Mouse (Mus musculus) myocyte (in vitro differentiated cells): Measurements from ENCODE around the gene E130311K13Rik. TPM values are rescaled to one million over a fixed set of nuclear protein-coding genes. Genes with fewer than 3 reads are reported as not detected.

ENCODE experiments used
- H3K27me3 ChIP-seq: one replicate; pipeline ENCODE4 v1.6.1; 2011; ENCODE audit not compliant: control insufficient read depth, insufficient read depth, insufficient read length
- H3K36me3 ChIP-seq: one replicate; pipeline ENCODE4 v1.6.1; 2011; ENCODE audit not compliant: control insufficient read depth, insufficient read depth
- H3K4me2 ChIP-seq: one replicate; pipeline ENCODE4 v1.6.1; 2011; ENCODE audit warnings: low read depth, control low read depth
- H3K4me3 ChIP-seq: one replicate; pipeline ENCODE4 v1.5.1; 2011; ENCODE audit warnings: mild to moderate bottlenecking, control low read depth, moderate library complexity
- H3K79me2 ChIP-seq: one replicate; pipeline ENCODE4 v1.6.1; 2011; ENCODE audit not compliant: control insufficient read depth, insufficient read depth
- H3ac ChIP-seq: one replicate; pipeline ENCODE4 v1.6.1; 2011; ENCODE audit not compliant: control insufficient read depth, insufficient read length
- CEBPB ChIP-seq: IDR thresholded peaks from 2 replicates; pipeline ENCODE4 v1.6.1; 2011; ENCODE audit warnings: mild to moderate bottlenecking, moderate library complexity; ENCODE audit not compliant: poor library complexity, insufficient read depth, severe bottlenecking
- E2F4 ChIP-seq: IDR thresholded peaks from one replicate; pipeline ENCODE4 v1.6.1; 2011; ENCODE audit warnings: mild to moderate bottlenecking, control low read depth, moderate library complexity; ENCODE audit not compliant: insufficient read depth
- MAX ChIP-seq: IDR thresholded peaks from one replicate; pipeline ENCODE4 v1.6.1; 2011; ENCODE audit warnings: low read depth, mild to moderate bottlenecking, control low read depth
- MYOD1 ChIP-seq, 3 experiments: IDR thresholded peaks; one replicate each; pipeline ENCODE4 v1.6.1; 2011; ENCODE audit warnings: control low read depth in 2 of 3, low read depth in 2 of 3, mild to moderate bottlenecking in 2 of 3, moderate library complexity in 1 of 3; ENCODE audit not compliant: insufficient read length in 2 of 3, control insufficient read depth in 1 of 3
- MYOG ChIP-seq, 3 experiments: IDR thresholded peaks; one replicate each; pipeline ENCODE4 v1.6.1; 2011; ENCODE audit warnings: control low read depth in 2 of 3, low read depth in 2 of 3, mild to moderate bottlenecking in 2 of 3; ENCODE audit not compliant: insufficient read length in 2 of 3, control insufficient read depth in 1 of 3, insufficient read depth in 1 of 3
- POLR2A ChIP-seq: IDR thresholded peaks from one replicate; pipeline ENCODE4 v1.6.1; 2011; ENCODE audit warnings: low read depth, mild to moderate bottlenecking, control low read depth, moderate library complexity; ENCODE audit not compliant: insufficient read length
- POLR2AphosphoS2 ChIP-seq: IDR thresholded peaks from one replicate; pipeline ENCODE4 v1.6.1; 2011; ENCODE audit warnings: low read depth, control low read depth; ENCODE audit not compliant: insufficient read length
- REST ChIP-seq: IDR thresholded peaks from one replicate; pipeline ENCODE4 v1.6.1; 2011; ENCODE audit warnings: mild to moderate bottlenecking, control low read depth, moderate library complexity; ENCODE audit not compliant: insufficient read depth, insufficient read length
- SRF ChIP-seq: IDR thresholded peaks from one replicate; pipeline ENCODE4 v1.6.1; 2011; ENCODE audit warnings: low read depth; ENCODE audit not compliant: control insufficient read depth, insufficient read length
- TCF12 ChIP-seq: IDR thresholded peaks from one replicate; pipeline ENCODE4 v1.6.1; 2011; ENCODE audit warnings: mild to moderate bottlenecking, control low read depth; ENCODE audit not compliant: poor library complexity, insufficient read depth, severe bottlenecking
- TCF3 ChIP-seq: IDR thresholded peaks from one replicate; pipeline ENCODE4 v1.6.1; 2011; ENCODE audit warnings: low read depth, control low read depth; ENCODE audit not compliant: insufficient read length
- USF1 ChIP-seq: IDR thresholded peaks from one replicate; pipeline ENCODE4 v1.6.1; 2011; ENCODE audit warnings: low read depth, mild to moderate bottlenecking, control low read depth, moderate library complexity
- polyA plus RNA-seq: library from polyadenylated mRNA; unstranded; fragments of >200 nt; fragmentation: generic; extraction: Trizol; gene quantifications from one replicate; pipeline ENCODE4 v1.2.1, GENCODE M21; 2012; ENCODE audit warnings: missing spikeins

E130311K13Rik gene
- polyA plus RNA-seq, 1 experiment, result 3.4 TPM

GRCm38 (mm10) chr3:63964922-63965249, 35.6 kb upstream of the E130311K13Rik start:
- Histone ChIP-seq H3K79me2 (peaks cover 30% of the 10 kb centered on the region), H3K36me3 (no peaks in the 10 kb centered on the region), H3K4me3 (peak overlapping the region; percentile 94), H3K27me3 (no peaks in the 10 kb centered on the region), H3K4me2 (peak overlapping the region; percentile 84), H3ac (peak overlapping the region; percentile 51)
- no peak for TF ChIP-seq POLR2A
- no peak for TF ChIP-seq MAX
- no peak for TF ChIP-seq E2F4
- TF ChIP-seq TCF12, result no peak
- TF ChIP-seq SRF, result no peak
- no peak for TF ChIP-seq MYOD1 (IDR thresholded peaks at IDR 0.05; ENCODE audit: control insufficient read depth in 1 of 3, insufficient read length in 2 of 3, low read depth in 2 of 3)
- no peak for TF ChIP-seq CEBPB
- TF ChIP-seq POLR2AphosphoS2, result no peak

- H3ac ChIP-seq, result peak within 1 kb of the TSS; percentile 51
- TF ChIP-seq POLR2A (peak; percentile 79), POLR2AphosphoS2 (peak; percentile 87), E2F4 (no peak), USF1 (peak; percentile 98), CEBPB (peak; percentile 65; the same call in 1 of the 2 replicates), MAX (peak; percentile 92), SRF (peak; percentile 60), MYOD1 (IDR thresholded peaks at IDR 0.05; ENCODE audit: control insufficient read depth in 1 of 3, insufficient read length in 2 of 3, low read depth in 2 of 3) (peak in 1 of 3 experiments; percentile 50), TCF12 (no peak), MYOG (IDR thresholded peaks at IDR 0.05; ENCODE audit: control insufficient read depth in 1 of 3, insufficient read depth in 1 of 3, insufficient read length in 2 of 3, low read depth in 2 of 3) (peak in 1 of 3 experiments; percentile 8), REST (no peak), TCF3 (no peak)
- H3K79me2 ChIP-seq, result peaks cover 31% of the 10 kb centered on the region
- H3K4me2 ChIP-seq, result peak within 1 kb of the TSS; percentile 90
- H3K27me3 ChIP-seq, result no peaks in the 10 kb centered on the region
- H3K36me3 ChIP-seq, result no peaks in the 10 kb centered on the region
- peak within 1 kb of the TSS; percentile 94 for H3K4me3 ChIP-seq
These were observed 35.0 kb upstream of the E130311K13Rik start, which contains the start of gene Slc33a1 for GRCm38 (mm10) chr3:63964100-63964921. Slc33a1 (minus strand) TSS chr3:63964768.

- TF ChIP-seq MYOG (IDR thresholded peaks at IDR 0.05; ENCODE audit: control insufficient read depth in 1 of 3, insufficient read depth in 1 of 3, insufficient read length in 2 of 3, low read depth in 2 of 3) (peak in 1 of 3 experiments; percentile 21), TCF12 (no peak), MAX (no peak), POLR2AphosphoS2 (no peak), POLR2A (no peak), CEBPB (0 out of 2 replicates have a peak, but pooled peaks have one; percentile 32)
- H3ac ChIP-seq, result peak overlapping the region; percentile 51
- peak overlapping the region; percentile 90 for H3K4me2 ChIP-seq
- H3K4me3 ChIP-seq, result peak overlapping the region; percentile 94
- peaks cover 38% of the 10 kb centered on the region for H3K79me2 ChIP-seq
- H3K27me3 ChIP-seq, result no peaks in the 10 kb centered on the region
- H3K36me3 ChIP-seq, result no peaks in the 10 kb centered on the region
These were observed 34.3 kb upstream of the E130311K13Rik start for GRCm38 (mm10) chr3:63963421-63964099.

GRCm38 (mm10) chr3:63949837-63950236, 20.6 kb upstream of the E130311K13Rik start:
- TF ChIP-seq POLR2A (no peak), MYOD1 (IDR thresholded peaks at IDR 0.05; ENCODE audit: control insufficient read depth in 1 of 3, insufficient read length in 2 of 3, low read depth in 2 of 3) (no peak), CEBPB (no peak), SRF (no peak), E2F4 (no peak), TCF3 (no peak), USF1 (no peak), TCF12 (no peak), REST (no peak), MAX (no peak), MYOG (IDR thresholded peaks at IDR 0.05; ENCODE audit: control insufficient read depth in 1 of 3, insufficient read depth in 1 of 3, insufficient read length in 2 of 3, low read depth in 2 of 3) (no peak), POLR2AphosphoS2 (no peak)
- H3K79me2 ChIP-seq, result peaks cover 3% of the 10 kb centered on the region
- H3ac ChIP-seq, result no peak overlapping the region
- no peaks in the 10 kb centered on the region for H3K27me3 ChIP-seq
- H3K4me2 ChIP-seq, result no peak overlapping the region
- H3K4me3 ChIP-seq, result no peak overlapping the region
- peaks cover 27% of the 10 kb centered on the region for H3K36me3 ChIP-seq
